Mouse (Mus musculus): ENCODE measurements around the gene Tubgcp2.

DNA sequence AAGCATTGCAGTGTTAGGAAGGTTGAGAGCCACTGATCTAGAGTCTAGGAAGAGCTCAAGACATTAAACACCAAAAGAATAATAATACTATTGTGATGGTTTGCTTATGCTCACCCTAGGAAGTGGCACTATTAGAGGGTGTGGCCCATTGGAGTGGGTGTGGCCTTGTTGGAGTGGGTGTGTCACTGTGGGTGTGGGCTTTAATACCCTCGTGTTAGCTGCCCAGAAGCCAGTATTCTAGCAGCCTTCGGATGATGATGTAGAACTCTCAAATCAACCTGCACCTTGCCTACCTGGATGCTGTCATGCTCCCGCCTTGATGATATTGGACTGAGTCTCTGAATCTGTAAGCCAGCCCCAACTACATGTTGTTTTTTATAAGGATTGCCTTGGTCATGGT, 6.3 kb upstream of the Tubgcp2 start:
- TF ChIP-seq JUND (conservative IDR thresholded peaks at IDR 0.05; ENCODE audit: low read depth, low read length) (no peak), POLR2A (IDR thresholded peaks at IDR 0.05; ENCODE audit: low read depth, low read length) (no peak), CTCF (conservative IDR thresholded peaks at IDR 0.05 in 1 of 2, IDR thresholded peaks at IDR 0.05 in 1 of 2; ENCODE audit: low read depth in 2 of 2, low read length in 2 of 2) (no peak), ZMIZ1 (IDR thresholded peaks at IDR 0.05; ENCODE audit: low read depth, low read length) (no peak), MEF2A (IDR thresholded peaks at IDR 0.05; ENCODE audit: borderline replicate concordance, low read depth, low read length) (no peak), EP300 (IDR thresholded peaks at IDR 0.05; ENCODE audit: low read length) (no peak), MXI1 (IDR thresholded peaks at IDR 0.05; ENCODE audit: low read depth, low read length) (no peak), TBP (conservative IDR thresholded peaks at IDR 0.05; ENCODE audit: low read depth, low read length) (no peak)

Data from CH12.LX (cell line).